Mouse (Mus musculus) small intestine, adult 2 months (tissue): Measurements from ENCODE around the gene Becn1.
"Not testable (repeated sequence)": the region's sequence is repeated elsewhere in the genome, so short reads cannot be mapped to it uniquely, and the experiment has no call there.

Experiments
- CTCF ChIP-seq: fragments of 200-500 bp; IDR thresholded peaks from 2 replicates; pipeline ENCODE4 v1.5.1; 2012; ENCODE audit warnings: low read depth, mild to moderate bottlenecking, control low read depth, inconsistent platforms, low read length, moderate library complexity, mixed read lengths; ENCODE audit not compliant: insufficient replicate concordance, insufficient read length; ENCODE audit errors: extremely low read depth
- POLR2A ChIP-seq: fragments of 200-500 bp; IDR thresholded peaks from 2 replicates; pipeline ENCODE4 v1.6.1; 2012; ENCODE audit warnings: low read depth, mild to moderate bottlenecking, control low read depth, inconsistent platforms, low read length, moderate library complexity

DNA sequence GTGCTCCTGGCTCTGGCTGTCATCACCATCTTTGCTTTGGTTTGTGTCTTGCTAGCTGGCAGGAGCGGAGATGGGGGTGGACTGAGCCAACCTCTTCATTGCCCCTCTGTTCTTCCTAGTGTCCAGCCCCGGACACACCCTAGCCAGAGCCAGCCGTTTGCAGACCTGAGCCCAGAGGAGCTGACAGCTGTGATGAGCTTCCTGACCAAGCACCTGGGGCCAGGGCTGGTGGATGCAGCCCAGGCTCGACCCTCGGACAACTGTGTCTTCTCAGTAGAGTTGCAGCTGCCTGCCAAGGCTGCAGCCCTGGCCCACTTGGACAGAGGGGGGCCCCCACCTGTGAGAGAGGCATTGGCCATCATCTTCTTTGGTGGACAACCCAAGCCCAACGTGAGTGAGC, 28.9 kb upstream of the Becn1 start:
- not testable (repeated sequence) for TF ChIP-seq POLR2A, CTCF
